Mouse (Mus musculus) embryonic fibroblast, embryonic 13.5 days (primary cell): ENCODE measurements around the gene Pign.

Experiments
- CTCF ChIP-seq: IDR thresholded peaks from 2 replicates; pipeline ENCODE4 v1.5.1; 2011; ENCODE audit warnings: mild to moderate bottlenecking, control low read depth, low read length, moderate library complexity, borderline replicate concordance; ENCODE audit not compliant: insufficient read depth
- POLR2A ChIP-seq: IDR thresholded peaks from 2 replicates; pipeline ENCODE4 v1.6.1; 2011; ENCODE audit warnings: low read depth, mild to moderate bottlenecking, control low read depth, low read length, moderate library complexity

GRCm38 (mm10) chr1:105695581-105695980 lies 32.1 kb upstream of the Pign start:
- TF ChIP-seq CTCF (no peak), POLR2A (no peak)
